ENCODE assay signal across 41 mouse cellular contexts in genomic region chr4:46359539-46360253, GRCm38 (mm10). TPM values are rescaled to one million over a fixed set of nuclear protein-coding genes. Genes with fewer than 3 reads are reported as not detected.
DNase-seq lines count a peak whose midpoint lies in the region; ATAC-seq and TF ChIP-seq lines count a peak whose summit lies in the region.
"Had no signal": no experiment of that assay in that cellular context is flagged by ENCODE, and none has a peak within 500 bp of the region (broad histone marks: within the 10 kb centered on the region; RNA-seq: fewer than 3 reads in every experiment).

No protein-coding gene starts in this region.

- H3K27me3 ChIP-seq in midbrain, embryonic 11.5 days (ENCODE audit: control insufficient read depth, insufficient read depth, low read length) = no peaks in the 10 kb centered on the region
- H3K27me3 ChIP-seq in midbrain, embryonic 10.5 days (ENCODE audit: low read depth, poor library complexity, severe bottlenecking) = peaks cover 29% of the 10 kb centered on the region
- H3K27me3 ChIP-seq in MEL (ENCODE audit: control insufficient read depth in 1 of 2, insufficient read depth in 2 of 2, low read length in 2 of 2) = peaks cover 1 to 4% of the 10 kb centered on the region in 2 experiments; a peak in 1 of 4 replicates
- no peaks in the 10 kb centered on the region for H3K27me3 ChIP-seq in splenic B cell, adult 2 months (ENCODE audit: control insufficient read depth, insufficient read depth, low read length, poor library complexity, severe bottlenecking)
- peaks cover 28% of the 10 kb centered on the region for H3K27me3 ChIP-seq in hindbrain, embryonic 12.5 days

- no peak for TF ChIP-seq EP300 in MEL (IDR thresholded peaks at IDR 0.05; ENCODE audit: low read depth in 1 of 2, low read length in 2 of 2)

- no peaks in the 10 kb centered on the region for H3K4me1 ChIP-seq in midbrain, embryonic 11.5 days (ENCODE audit: control insufficient read depth, insufficient read depth, low read length)
- H3K4me1 ChIP-seq in midbrain, embryonic 10.5 days = peaks cover 5% of the 10 kb centered on the region; the same call in 1 of the 2 replicates
- H3K4me1 ChIP-seq in MEL (ENCODE audit: control insufficient read depth in 1 of 2, insufficient read depth in 2 of 2, low read length in 2 of 2) = no peaks in the 10 kb centered on the region
- no peaks in the 10 kb centered on the region for H3K4me1 ChIP-seq in hindbrain, embryonic 12.5 days
- H3K4me1 ChIP-seq: embryonic facial prominence, embryonic 10.5 days; embryonic facial prominence, embryonic 15.5 days; hindbrain, embryonic 15.5 days; kidney, embryonic 15.5 days; limb, embryonic 10.5 days; limb, embryonic 15.5 days; liver, embryonic 15.5 days; lung, embryonic 15.5 days; midbrain, embryonic 15.5 days had no signal

- ATAC-seq in midbrain, embryonic 11.5 days (ENCODE audit: low FRiP score) = no peak
- ATAC-seq in hindbrain, embryonic 12.5 days (ENCODE audit: low FRiP score) = no peak
- ATAC-seq: activated CD4-positive, CD25-positive, alpha-beta regulatory T cell, adult 4 months; forebrain, embryonic 14.5 days; midbrain, embryonic 15.5 days had no signal

- TF ChIP-seq POLR2A in MEL (IDR thresholded peaks at IDR 0.05; ENCODE audit: control insufficient read depth in 1 of 2, insufficient read depth in 1 of 2, low read depth in 1 of 2, low read length in 2 of 2, poor library complexity in 1 of 2) = no peak

- no peaks in the 10 kb centered on the region for H3K9me3 ChIP-seq in midbrain, embryonic 11.5 days (ENCODE audit: control insufficient read depth, low read length)
- H3K9me3 ChIP-seq in midbrain, embryonic 10.5 days (replicated peaks) = no peaks in the 10 kb centered on the region
- no peaks in the 10 kb centered on the region for H3K9me3 ChIP-seq in MEL (replicated peaks; ENCODE audit: insufficient read depth, low read length)
- H3K9me3 ChIP-seq in hindbrain, embryonic 12.5 days (replicated peaks) = no peaks in the 10 kb centered on the region
- H3K9me3 ChIP-seq: embryonic facial prominence, embryonic 10.5 days; embryonic facial prominence, embryonic 15.5 days; hindbrain, embryonic 15.5 days; kidney, embryonic 15.5 days; limb, embryonic 10.5 days; limb, embryonic 15.5 days; liver, embryonic 15.5 days; lung, embryonic 15.5 days; midbrain, embryonic 15.5 days had no signal

- H3K36me3 ChIP-seq in midbrain, embryonic 11.5 days (ENCODE audit: control insufficient read depth, insufficient read depth, low read length) = no peaks in the 10 kb centered on the region
- no peaks in the 10 kb centered on the region for H3K36me3 ChIP-seq in midbrain, embryonic 10.5 days
- H3K36me3 ChIP-seq in MEL (ENCODE audit: control insufficient read depth in 1 of 2, insufficient read depth in 2 of 2, low read length in 2 of 2) = no peaks in the 10 kb centered on the region
- H3K36me3 ChIP-seq in splenic B cell, adult 2 months (ENCODE audit: control insufficient read depth, insufficient read depth, low read length, poor library complexity, severe bottlenecking) = no peaks in the 10 kb centered on the region
- H3K36me3 ChIP-seq in hindbrain, embryonic 12.5 days = no peaks in the 10 kb centered on the region
- H3K36me3 ChIP-seq: embryonic facial prominence, embryonic 10.5 days; embryonic facial prominence, embryonic 15.5 days; hindbrain, embryonic 15.5 days; kidney, embryonic 15.5 days; limb, embryonic 10.5 days; limb, embryonic 15.5 days; liver, embryonic 15.5 days; lung, embryonic 15.5 days; midbrain, embryonic 15.5 days had no signal

- H3K4me2 ChIP-seq in midbrain, embryonic 11.5 days = no peak overlapping the region
- H3K4me2 ChIP-seq in hindbrain, embryonic 12.5 days (replicated peaks) = no peak overlapping the region
- H3K4me2 ChIP-seq: embryonic facial prominence, embryonic 15.5 days; heart, embryonic 11.5 days; hindbrain, embryonic 15.5 days; kidney, embryonic 15.5 days; limb, embryonic 15.5 days; liver, embryonic 15.5 days; lung, embryonic 15.5 days; midbrain, embryonic 15.5 days had no signal

- 81% methylated on average over 12 of the region's 12 CpGs for whole genome bisulfite sequencing in midbrain, embryonic 11.5 days
- 79% methylated on average over 12 of the region's 12 CpGs for WGBS in midbrain, embryonic 10.5 days
- WGBS in hindbrain, embryonic 12.5 days = 81% methylated on average over 12 of the region's 12 CpGs

- peak; percentile 67 for DNase-seq in midbrain, embryonic 11.5 days (ENCODE audit: low spot score, missing footprints)
- DNase-seq in midbrain, embryonic 10.5 days (ENCODE audit: low spot score) = no peak
- DNase-seq in MEL (ENCODE audit: low read depth, low spot score) = peak; percentile 37
- peak; percentile 66 for DNase-seq in induced T-regulatory cell, adult 2 months (ENCODE audit: low read depth)
- DNase-seq in splenic B cell, adult 2 months (ENCODE audit: low read depth, low spot score) = peak; percentile 62
- no peak for DNase-seq in kidney, postnatal 14 days
- DNase-seq in left cerebral cortex, adult 8-10 months (ENCODE audit: low spot score in 2 of 2) = no peak
- DNase-seq: adrenal gland, adult 8-10 months; cerebellum, adult 11-12 months; cerebellum, postnatal 10 days; gastrocnemius, postnatal 25 days; heart, adult 18-20 months; heart, postnatal 36 days; kidney, adult 18-20 months; kidney, postnatal 36 days; lung, postnatal 36 days; right cerebral cortex, adult 18-20 months; spleen, adult 18-20 months; thymus, adult 2 months; thymus, postnatal 36 days had no signal

- no peak overlapping the region for H3K4me3 ChIP-seq in midbrain, embryonic 11.5 days (ENCODE audit: low read depth, low read length)
- no peak overlapping the region for H3K4me3 ChIP-seq in midbrain, embryonic 10.5 days
- no peak overlapping the region for H3K4me3 ChIP-seq in MEL (ENCODE audit: control insufficient read depth in 1 of 2, insufficient read depth in 1 of 2, low read depth in 2 of 2, low read length in 2 of 2)
- H3K4me3 ChIP-seq in hindbrain, embryonic 12.5 days = no peak overlapping the region
- H3K4me3 ChIP-seq: embryonic facial prominence, embryonic 10.5 days; embryonic facial prominence, embryonic 15.5 days; hindbrain, embryonic 15.5 days; kidney, embryonic 15.5 days; limb, embryonic 10.5 days; limb, embryonic 15.5 days; liver, embryonic 15.5 days; lung, embryonic 15.5 days; midbrain, embryonic 15.5 days had no signal

- TF ChIP-seq RAD21 in MEL (IDR thresholded peaks at IDR 0.05; ENCODE audit: low read depth, low read length) = no peak

- H3K9ac ChIP-seq in midbrain, embryonic 11.5 days (ENCODE audit: low read length) = no peak overlapping the region
- no peak overlapping the region for H3K9ac ChIP-seq in MEL (ENCODE audit: control insufficient read depth, low read depth, low read length, poor library complexity, severe bottlenecking)
- no peak overlapping the region for H3K9ac ChIP-seq in hindbrain, embryonic 12.5 days
- H3K9ac ChIP-seq: embryonic facial prominence, embryonic 15.5 days; hindbrain, embryonic 15.5 days; kidney, embryonic 15.5 days; limb, embryonic 15.5 days; liver, embryonic 15.5 days; lung, embryonic 15.5 days; midbrain, embryonic 15.5 days had no signal

- no peaks in the 10 kb centered on the region for H3K79me2 ChIP-seq in MEL (ENCODE audit: control insufficient read depth, insufficient read depth, low read length, poor library complexity)

- no peak for TF ChIP-seq CTCF in MEL (IDR thresholded peaks at IDR 0.05 in 2 of 3, conservative IDR thresholded peaks at IDR 0.05 in 1 of 3; ENCODE audit: control insufficient read depth in 1 of 3, insufficient read depth in 1 of 3, low read depth in 2 of 3, low read length in 3 of 3, poor library complexity in 1 of 3, severe bottlenecking in 1 of 3)

- H3K27ac ChIP-seq in midbrain, embryonic 11.5 days (ENCODE audit: low read depth, low read length) = no peak overlapping the region
- no peak overlapping the region for H3K27ac ChIP-seq in midbrain, embryonic 10.5 days (replicated peaks)
- H3K27ac ChIP-seq in MEL (ENCODE audit: control insufficient read depth, low read depth, low read length) = no peak overlapping the region
- H3K27ac ChIP-seq in hindbrain, embryonic 12.5 days = no peak overlapping the region
- H3K27ac ChIP-seq: embryonic facial prominence, embryonic 10.5 days; embryonic facial prominence, embryonic 15.5 days; hindbrain, embryonic 15.5 days; kidney, embryonic 15.5 days; limb, embryonic 10.5 days; limb, embryonic 15.5 days; liver, embryonic 15.5 days; lung, embryonic 15.5 days; midbrain, embryonic 15.5 days had no signal

TF ChIP-seq in MEL, 35 proteins besides CTCF, POLR2A, EP300 and RAD21 (continues in another document):
- TF ChIP-seq USF1 (IDR thresholded peaks at IDR 0.05; ENCODE audit: low read depth, low read length) (peak; percentile 29; the same call in 1 of the 2 replicates), ETS1 (IDR thresholded peaks at IDR 0.05; ENCODE audit: low read depth, low read length) (0 out of 2 replicates have a peak, but pooled peaks have one; percentile 16), ELF1 (IDR thresholded peaks at IDR 0.05; ENCODE audit: low read depth, low read length) (no peak)

RNA-seq across cellular contexts. Expression of gene Foxe1, which starts 16.3 kb away (rescaled TPM):
- not detected in 2 replicates for polyA plus RNA-seq in midbrain, embryonic 11.5 days (2014; fragmentation: Nextera tagmentation; extraction: Ambion mirVana)
- 0.07 TPM in 1 of 2 replicates, not detected in the other for polyA plus RNA-seq in midbrain, embryonic 10.5 days (2016; fragmentation: Nextera tagmentation; extraction: Ambion mirVana)
- total RNA-seq in MEL (2012; rRNA removed) = 0.04 TPM in 1 of 2 replicates, not detected in the other
- not detected for polyA plus RNA-seq in MEL (2012; ENCODE audit: insufficient read depth in 1 of 2, insufficient read length in 2 of 2, low read depth in 1 of 2, low replicate concordance in 2 of 2, missing spikeins in 1 of 2)
- total RNA-seq in left cerebral cortex, adult 8-10 months (2022) = not detected
- polyA plus RNA-seq in hindbrain, embryonic 12.5 days (2016; fragmentation: Nextera tagmentation; extraction: Ambion mirVana) = 0.09 TPM in 1 of 2 replicates, not detected in the other
- total RNA-seq: adrenal gland, adult 8-10 months; adrenal gland, postnatal 4 days; gastrocnemius, adult 18-20 months; gastrocnemius, postnatal 25 days; heart, adult 18-20 months; heart, postnatal 36 days; layer of hippocampus, adult 8-10 months; layer of hippocampus, postnatal 25 days; megakaryocyte-erythroid progenitor cell, adult 5-6 weeks had no signal
- polyA plus RNA-seq: activated CD4-positive, CD25-positive, alpha-beta regulatory T cell, adult 4 months; forebrain, embryonic 14.5 days; heart, embryonic 16.5 days; hindbrain, embryonic 15.5 days; intestine, embryonic 14.5 days; kidney, embryonic 15.5 days; limb, embryonic 10.5 days; liver, embryonic 15.5 days; midbrain, embryonic 15.5 days; neural tube, embryonic 11.5 days had no signal

RNA-seq across cellular contexts. Expression of gene Trmo, which starts 29.5 kb away (rescaled TPM):
- 11.9 and 13.8 TPM in 2 replicates for polyA plus RNA-seq in midbrain, embryonic 11.5 days (2014; fragmentation: Nextera tagmentation; extraction: Ambion mirVana)
- 10.7 and 12.9 TPM in 2 replicates for polyA plus RNA-seq in midbrain, embryonic 10.5 days (2016; fragmentation: Nextera tagmentation; extraction: Ambion mirVana)
- 4.1 and 5.0 TPM in 2 replicates for total RNA-seq in MEL (2012; rRNA removed)
- polyA plus RNA-seq in MEL (2012; ENCODE audit: insufficient read depth in 1 of 2, insufficient read length in 2 of 2, low read depth in 1 of 2, low replicate concordance in 2 of 2, missing spikeins in 1 of 2) = 1 to 10 TPM in 1 of 2 experiments, not detected in 1; 3.5 TPM
- total RNA-seq in left cerebral cortex, adult 8-10 months (2022) = 1 to 10 TPM; 3.8 to 4.6 (median 4.1) TPM
- 8.1 and 9.0 TPM in 2 replicates for polyA plus RNA-seq in hindbrain, embryonic 12.5 days (2016; fragmentation: Nextera tagmentation; extraction: Ambion mirVana)

RNA-seq across cellular contexts. Expression of gene Hemgn, which starts 53.6 kb away (rescaled TPM):
- polyA plus RNA-seq in midbrain, embryonic 11.5 days (2014; fragmentation: Nextera tagmentation; extraction: Ambion mirVana) = 20.4 and 20.5 TPM in 2 replicates
- polyA plus RNA-seq in midbrain, embryonic 10.5 days (2016; fragmentation: Nextera tagmentation; extraction: Ambion mirVana) = 13.4 and 14.5 TPM in 2 replicates
- total RNA-seq in MEL (2012; rRNA removed) = 7.4 and 11.8 TPM in 2 replicates
- polyA plus RNA-seq in MEL (2012; ENCODE audit: insufficient read depth in 1 of 2, insufficient read length in 2 of 2, low read depth in 1 of 2, low replicate concordance in 2 of 2, missing spikeins in 1 of 2) = 10 to 100 TPM in 1 of 2 experiments, not detected in 1; 19.9 TPM
- total RNA-seq in left cerebral cortex, adult 8-10 months (2022) = not detected
- polyA plus RNA-seq in hindbrain, embryonic 12.5 days (2016; fragmentation: Nextera tagmentation; extraction: Ambion mirVana) = 2.4 and 4.3 TPM in 2 replicates
- total RNA-seq: gastrocnemius, adult 18-20 months; gastrocnemius, postnatal 25 days; layer of hippocampus, adult 8-10 months; layer of hippocampus, postnatal 25 days had no signal
- polyA plus RNA-seq: forebrain, embryonic 14.5 days had no signal

Comparison
In these comparisons a context has a peak if more than half of its experiments do, and no peak if none do; other contexts are left out.
1. DNase-seq: peak in midbrain, embryonic 11.5 days (single experiment), MEL (single experiment), induced T-regulatory cell, adult 2 months (single experiment) and splenic B cell, adult 2 months (single experiment); none in midbrain, embryonic 10.5 days (single experiment), kidney, postnatal 14 days (single experiment) and left cerebral cortex, adult 8-10 months (0 of 2).